Mouse (Mus musculus): ENCODE measurements at regions not wholly inside any gene's neighbourhood (a gene's known extent, or its start where the extent isn't known, plus 50 kb on each side); places are given as distances from the start of the nearest gene placed in this dataset.

DNA sequence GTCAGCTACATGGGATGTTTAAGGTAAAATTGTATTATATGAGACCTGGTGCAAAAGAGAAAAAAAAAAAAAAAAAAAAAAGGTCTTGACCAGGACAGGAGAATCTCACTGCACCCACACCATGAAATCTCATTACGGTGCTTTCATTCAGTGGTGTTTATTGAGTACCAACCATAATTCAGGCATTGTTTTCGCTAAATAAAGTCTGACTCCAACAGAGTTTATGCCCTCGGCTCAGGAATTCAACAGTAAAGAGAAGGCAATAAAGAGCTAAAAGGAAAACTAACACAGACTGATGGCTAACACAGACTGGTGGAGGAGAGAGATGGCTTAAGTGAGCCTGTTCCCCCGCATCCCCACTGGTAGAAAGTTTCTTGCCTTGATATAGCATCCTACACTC, 112.0 kb downstream of the Adamts15 start:
- DNase-seq (ENCODE audit: low spot score) = no peak
- Histone ChIP-seq H3K9me3 (no peaks in the 10 kb centered on the region), H3K4me1 (replicated peaks) (peaks cover 18% of the 10 kb centered on the region), H3K27me3 (ENCODE audit: insufficient read depth, poor library complexity, severe bottlenecking) (no peaks in the 10 kb centered on the region), H3K36me3 (no peaks in the 10 kb centered on the region), H3K27ac (no peak overlapping the region), H3K4me3 (no peak overlapping the region)
- WGBS = 73% methylated on average over 4 of the region's 4 CpGs

DNA sequence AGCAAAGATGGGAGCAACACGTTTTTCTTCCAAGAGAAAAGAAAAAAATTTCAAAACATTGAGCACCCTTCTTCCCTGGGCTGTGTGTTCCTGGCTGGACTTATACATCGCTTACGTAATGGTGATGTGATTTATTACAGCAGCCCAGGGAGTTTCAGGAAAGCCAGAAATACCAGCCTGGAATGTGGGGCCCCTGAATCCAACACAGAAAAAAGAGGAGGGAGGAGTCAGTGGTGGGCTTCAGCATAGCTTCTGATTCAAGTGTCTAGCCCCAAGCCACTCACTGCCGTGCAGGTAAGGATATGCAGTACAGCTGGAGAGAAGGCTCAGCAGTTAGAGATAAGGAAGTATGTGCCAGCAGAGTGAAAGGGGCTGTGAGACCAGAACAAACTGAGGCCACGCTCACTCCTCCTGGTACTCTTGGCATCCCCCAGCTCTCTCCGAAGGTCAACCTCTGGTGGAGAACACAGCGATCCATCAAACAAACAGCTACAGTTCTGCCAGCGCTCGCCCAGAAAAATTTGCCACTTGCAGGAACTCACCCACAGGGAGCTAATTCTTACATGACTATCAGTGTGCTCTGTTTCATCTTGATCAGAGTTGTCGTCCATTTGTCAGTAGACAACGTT, 113.3 kb downstream of the Adamts15 start:
- Histone ChIP-seq H3K27ac (no peak overlapping the region), H3K4me3 (no peak overlapping the region), H3K27me3 (ENCODE audit: insufficient read depth, poor library complexity, severe bottlenecking) (no peaks in the 10 kb centered on the region), H3K36me3 (no peaks in the 10 kb centered on the region), H3K4me1 (replicated peaks) (peaks cover 18% of the 10 kb centered on the region), H3K9me3 (no peaks in the 10 kb centered on the region)
- 79% methylated on average over 11 of the region's 11 CpGs for WGBS
- no peak for DNase-seq (ENCODE audit: low spot score)

DNA sequence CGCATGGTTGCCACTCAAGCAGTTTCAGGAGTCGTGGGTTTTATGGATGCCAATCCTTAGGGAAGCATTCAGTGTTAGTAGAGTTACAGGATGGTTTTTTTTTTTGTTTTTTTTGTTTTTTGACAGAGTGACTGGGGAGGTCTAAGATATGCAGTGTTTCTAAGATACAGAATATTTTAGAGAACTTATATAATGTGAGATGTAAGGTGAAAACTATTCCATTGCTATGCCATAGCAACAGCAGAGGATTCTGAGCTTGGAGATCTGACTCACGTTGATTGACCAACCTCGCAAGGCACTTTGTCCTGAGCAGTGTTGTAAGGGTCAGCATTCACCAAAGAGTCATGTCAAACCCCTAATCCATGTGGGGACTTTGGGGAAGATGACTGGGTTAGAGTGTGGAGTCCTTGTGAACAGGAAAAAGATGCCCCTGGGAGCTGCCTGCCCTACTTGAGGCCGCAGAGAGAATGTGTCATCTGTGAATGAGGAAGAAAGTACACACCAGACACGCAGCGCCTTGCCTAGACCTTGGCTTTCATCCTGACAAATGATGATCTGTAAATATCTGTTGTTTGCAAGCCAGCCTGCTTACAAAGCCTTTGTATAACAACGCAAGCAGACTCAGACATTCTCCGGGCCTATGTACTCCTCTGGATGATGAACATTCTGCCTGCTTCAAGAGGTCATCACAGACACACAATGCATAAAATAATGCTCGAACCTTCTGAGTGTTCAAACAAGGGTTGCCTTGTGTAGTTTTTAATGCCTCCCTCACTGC, 118.3 kb downstream of the Adamts15 start:
- no peaks in the 10 kb centered on the region for H3K9me3 ChIP-seq
- DNase-seq (ENCODE audit: low spot score) = no peak
- no peaks in the 10 kb centered on the region for H3K36me3 ChIP-seq
- H3K4me1 ChIP-seq (replicated peaks) = peaks cover 1% of the 10 kb centered on the region; the same call in 1 of the 2 replicates
- H3K27ac ChIP-seq = no peak overlapping the region
- no peak overlapping the region for H3K4me3 ChIP-seq
- WGBS = 88% methylated on average over 10 of the region's 10 CpGs
- no peaks in the 10 kb centered on the region for H3K27me3 ChIP-seq (ENCODE audit: insufficient read depth, poor library complexity, severe bottlenecking)

DNA sequence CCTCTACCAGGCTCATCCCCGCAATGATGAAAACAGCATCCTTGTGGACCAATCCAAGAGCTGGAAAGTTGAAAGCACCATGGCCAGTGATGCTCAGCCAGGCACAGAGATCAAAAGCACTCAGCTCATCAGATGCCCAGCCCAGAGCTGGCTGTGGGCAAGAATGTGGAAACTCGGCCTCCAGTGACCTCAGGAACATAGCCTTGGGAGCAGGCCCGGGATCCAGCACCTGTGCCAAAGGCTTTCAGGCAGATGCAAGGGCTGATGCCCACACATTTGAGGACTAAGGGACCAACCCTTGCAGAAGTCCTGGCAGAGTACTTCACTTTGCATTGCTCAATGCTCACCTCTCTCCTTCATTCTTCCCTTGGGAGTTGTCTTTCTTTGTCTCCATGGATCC, 119.4 kb downstream of the Adamts15 start:
- Histone ChIP-seq H3K36me3 (no peaks in the 10 kb centered on the region), H3K4me1 (replicated peaks) (no peaks in the 10 kb centered on the region), H3K4me3 (no peak overlapping the region), H3K27me3 (ENCODE audit: insufficient read depth, poor library complexity, severe bottlenecking) (no peaks in the 10 kb centered on the region), H3K27ac (0 out of 2 replicates have a peak overlapping the region, but pooled peaks have one; percentile 8), H3K9me3 (no peaks in the 10 kb centered on the region)
- WGBS = 77% methylated on average over 3 of the region's 3 CpGs
- no peak for DNase-seq (ENCODE audit: low spot score)

DNA sequence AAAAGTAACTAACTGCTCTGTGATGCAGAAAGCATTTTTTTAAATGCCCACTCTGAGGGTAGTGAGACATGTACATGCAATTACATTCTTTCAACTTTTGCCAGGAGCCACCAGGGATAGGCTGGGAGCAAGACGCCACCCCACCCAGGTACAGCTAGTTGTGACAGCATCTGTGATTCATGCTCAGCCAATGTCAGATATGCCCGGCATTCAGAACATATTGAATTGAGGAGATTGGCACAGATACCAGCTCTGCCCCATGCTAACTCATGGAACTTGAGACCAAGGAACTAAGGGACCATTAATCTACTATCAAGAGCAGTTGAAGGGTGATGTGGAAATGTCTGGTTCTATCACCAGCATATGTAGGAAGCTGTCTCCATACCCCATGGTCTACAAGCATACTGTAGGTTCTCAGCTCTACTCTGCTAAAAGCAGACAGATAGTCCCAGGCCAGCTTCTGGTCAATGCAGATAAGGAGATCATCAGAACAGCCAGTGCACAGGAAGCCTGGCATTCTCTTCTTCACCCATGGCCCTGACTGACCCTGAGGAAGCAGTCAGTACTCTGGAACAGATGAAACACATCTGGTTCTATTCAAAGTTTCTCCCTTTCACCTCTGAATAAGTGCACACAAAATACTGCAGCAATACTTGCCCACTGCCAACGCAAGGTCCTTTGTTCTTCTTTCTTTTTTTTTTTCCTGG, 127.4 kb downstream of the Adamts15 start:
- no peak for DNase-seq (ENCODE audit: low spot score)
- WGBS = 87% methylated on average over 3 of the region's 3 CpGs
- Histone ChIP-seq H3K4me1 (replicated peaks) (no peaks in the 10 kb centered on the region), H3K4me3 (no peak overlapping the region), H3K27me3 (ENCODE audit: insufficient read depth, poor library complexity, severe bottlenecking) (no peaks in the 10 kb centered on the region), H3K36me3 (no peaks in the 10 kb centered on the region), H3K9me3 (no peaks in the 10 kb centered on the region), H3K27ac (no peak overlapping the region)

DNA sequence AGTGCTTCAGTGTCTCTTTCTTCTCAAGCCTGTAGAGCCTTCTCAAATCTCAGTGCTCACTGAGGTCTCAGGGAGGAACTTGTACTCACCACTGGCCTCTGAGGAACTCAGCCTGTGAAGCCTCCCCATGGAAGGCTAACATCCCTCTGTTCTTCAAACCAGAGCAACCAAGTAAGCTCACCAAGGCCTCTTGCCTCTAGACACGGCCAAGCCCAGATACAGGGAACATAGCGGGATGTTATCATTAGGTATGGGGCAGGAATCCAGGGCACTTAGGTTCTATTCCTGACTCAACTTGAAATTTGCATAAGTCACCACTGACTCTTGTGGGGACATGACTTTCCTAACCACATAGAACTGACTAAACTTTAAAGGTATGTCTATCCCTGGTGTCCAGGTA, 141.0 kb downstream of the Adamts15 start:
- no peaks in the 10 kb centered on the region for H3K36me3 ChIP-seq
- DNase-seq (ENCODE audit: low spot score) = no peak
- no peak overlapping the region for H3K27ac ChIP-seq
- H3K27me3 ChIP-seq (ENCODE audit: insufficient read depth, poor library complexity, severe bottlenecking) = no peaks in the 10 kb centered on the region
- 96% methylated on average over 2 of the region's 2 CpGs for WGBS
- no peaks in the 10 kb centered on the region for H3K9me3 ChIP-seq
- H3K4me3 ChIP-seq = no peak overlapping the region
- H3K4me1 ChIP-seq (replicated peaks) = peaks cover 3% of the 10 kb centered on the region; the same call in 1 of the 2 replicates

DNA sequence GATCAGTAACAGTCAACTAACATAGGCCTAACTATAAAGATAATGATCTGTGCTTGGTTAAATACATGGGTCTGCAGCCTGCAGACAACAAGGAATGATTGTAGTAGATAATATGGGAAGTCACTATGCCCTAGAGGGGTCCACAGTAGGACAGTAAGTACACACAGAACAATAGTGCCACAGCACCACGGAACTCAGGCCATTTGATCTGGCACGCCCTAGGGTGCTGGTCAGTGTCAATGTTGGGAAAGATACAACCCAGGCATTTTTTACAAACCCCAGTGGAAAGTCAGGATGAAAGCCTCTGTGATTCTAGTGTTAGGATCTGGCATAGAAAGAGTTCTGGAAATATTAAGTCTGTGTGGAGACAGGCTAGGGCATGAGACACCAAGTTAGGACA, 144.4 kb downstream of the Adamts15 start:
- no peak for DNase-seq (ENCODE audit: low spot score)
- Histone ChIP-seq H3K27ac (no peak overlapping the region), H3K36me3 (no peaks in the 10 kb centered on the region), H3K27me3 (ENCODE audit: insufficient read depth, poor library complexity, severe bottlenecking) (no peaks in the 10 kb centered on the region), H3K9me3 (0 out of 2 replicates have a peak, but pooled peaks cover 2% of the 10 kb centered on the region), H3K4me3 (no peak overlapping the region), H3K4me1 (replicated peaks) (peaks cover 7% of the 10 kb centered on the region; the same call in 1 of the 2 replicates)
- WGBS = 87% methylated on average over 2 of the region's 2 CpGs

DNA sequence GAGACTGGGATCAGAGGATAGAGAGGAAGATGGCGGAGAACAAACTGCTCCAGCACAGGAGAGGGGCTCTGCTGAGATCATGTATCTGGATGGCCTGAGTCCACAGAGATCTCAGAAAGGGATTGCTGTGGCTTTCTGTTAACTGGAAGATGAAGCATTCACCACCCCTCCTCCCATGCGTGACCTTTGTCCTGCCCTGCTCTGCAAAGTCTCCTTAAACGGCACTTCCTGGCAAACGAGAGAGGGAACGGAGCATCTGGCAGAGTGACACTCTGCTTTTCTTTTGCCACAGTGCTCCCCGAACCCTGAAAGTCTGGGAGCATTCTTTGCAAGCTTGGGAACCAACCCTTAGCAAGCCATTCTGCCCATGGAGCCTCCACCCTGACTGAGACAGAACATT, 147.1 kb downstream of the Adamts15 start:
- Histone ChIP-seq H3K27ac (peak overlapping the region; percentile 67), H3K4me1 (replicated peaks) (peaks cover 7% of the 10 kb centered on the region; the same call in 1 of the 2 replicates), H3K4me3 (no peak overlapping the region), H3K27me3 (ENCODE audit: insufficient read depth, poor library complexity, severe bottlenecking) (no peaks in the 10 kb centered on the region), H3K36me3 (no peaks in the 10 kb centered on the region), H3K9me3 (0 out of 2 replicates have a peak, but pooled peaks cover 2% of the 10 kb centered on the region)
- 43% methylated on average over 6 of the region's 6 CpGs for WGBS
- DNase-seq (ENCODE audit: low spot score) = peak; percentile 29

DNA sequence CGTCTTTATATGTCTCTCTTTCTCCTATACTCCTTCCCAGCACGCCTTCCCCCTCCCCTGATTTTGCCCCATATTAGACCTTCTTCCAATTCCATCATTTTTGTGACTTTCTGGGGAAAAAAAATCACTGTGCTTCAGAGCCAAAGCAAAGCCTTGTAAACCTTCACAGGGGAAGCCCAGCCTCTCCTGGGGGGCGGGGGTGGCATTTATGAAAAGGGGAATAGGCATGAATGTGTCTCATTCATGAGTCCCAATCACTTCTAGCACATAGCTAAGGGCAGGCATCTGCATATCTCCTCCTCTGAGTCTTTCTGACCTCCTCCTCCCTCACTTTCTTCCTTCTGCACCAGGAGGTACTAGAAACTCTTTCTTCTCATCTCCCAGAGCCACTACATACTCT, 149.8 kb downstream of the Adamts15 start:
- Histone ChIP-seq H3K9me3 (0 out of 2 replicates have a peak, but pooled peaks cover 2% of the 10 kb centered on the region), H3K36me3 (no peaks in the 10 kb centered on the region), H3K4me1 (replicated peaks) (peaks cover 7% of the 10 kb centered on the region; the same call in 1 of the 2 replicates), H3K27me3 (ENCODE audit: insufficient read depth, poor library complexity, severe bottlenecking) (no peaks in the 10 kb centered on the region), H3K27ac (no peak overlapping the region), H3K4me3 (no peak overlapping the region)
- 73% methylated on average over 3 of the region's 3 CpGs for WGBS
- no peak for DNase-seq (ENCODE audit: low spot score)

DNA sequence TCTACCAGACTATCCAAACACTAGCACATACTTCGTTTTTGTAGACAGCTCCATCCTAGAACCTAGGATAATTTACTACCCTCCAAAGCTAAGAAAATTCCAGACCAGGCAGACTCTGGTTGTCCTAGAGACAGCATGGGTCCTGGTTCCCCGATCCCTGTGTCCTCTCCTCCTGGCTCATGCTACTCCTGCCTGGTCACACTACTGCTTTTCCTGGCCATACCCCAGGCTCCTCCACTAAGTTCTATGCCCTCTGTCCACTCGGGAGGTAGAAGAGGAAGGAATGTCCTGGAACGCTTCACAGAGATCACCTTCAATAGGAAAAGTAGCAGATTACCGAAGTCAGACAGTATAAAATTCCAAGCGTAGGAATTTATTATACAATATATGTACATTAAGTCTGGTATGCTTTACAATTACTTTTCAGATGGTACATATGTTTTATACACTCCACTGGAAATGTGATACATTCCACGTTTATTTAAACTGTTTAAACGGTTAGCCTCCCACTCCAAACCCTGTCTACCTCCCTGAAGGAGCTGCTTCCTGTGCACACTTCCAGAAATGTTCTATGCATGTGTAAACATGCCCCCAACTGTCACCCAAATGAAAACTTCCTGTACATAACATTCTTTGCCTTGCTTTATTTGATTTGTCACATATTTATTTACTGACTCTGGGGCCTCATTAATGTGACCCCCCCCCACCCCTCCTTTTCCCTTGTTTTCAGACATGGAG, 151.6 kb downstream of the Adamts15 start:
- 81% methylated on average over 8 of the region's 8 CpGs for WGBS

DNA sequence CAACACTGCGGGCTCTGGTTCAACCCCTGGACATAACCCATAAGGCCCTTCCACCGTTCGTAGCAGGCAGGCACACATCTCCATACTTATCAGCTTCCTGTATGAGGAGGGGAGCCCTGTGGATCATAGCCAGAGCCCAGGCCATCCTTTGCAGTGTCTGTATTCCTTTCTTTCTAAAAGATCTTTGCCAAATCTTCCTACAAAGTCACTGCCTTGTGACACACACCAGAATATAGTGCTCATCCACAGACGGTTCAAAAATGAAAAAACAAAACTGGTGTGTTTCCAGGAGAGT, 152.9 kb downstream of the Adamts15 start:
- 91% methylated on average over 4 of the region's 4 CpGs for WGBS

More for the DNA sequence above, 151.6 kb downstream of the Adamts15 start:
- no peak for DNase-seq (ENCODE audit: low spot score)
- Histone ChIP-seq H3K9me3 (0 out of 2 replicates have a peak, but pooled peaks cover 2% of the 10 kb centered on the region), H3K4me1 (replicated peaks) (peaks cover 5% of the 10 kb centered on the region; the same call in 1 of the 2 replicates), H3K27ac (no peak overlapping the region), H3K27me3 (ENCODE audit: insufficient read depth, poor library complexity, severe bottlenecking) (no peaks in the 10 kb centered on the region), H3K36me3 (no peaks in the 10 kb centered on the region), H3K4me3 (no peak overlapping the region)

DNA sequence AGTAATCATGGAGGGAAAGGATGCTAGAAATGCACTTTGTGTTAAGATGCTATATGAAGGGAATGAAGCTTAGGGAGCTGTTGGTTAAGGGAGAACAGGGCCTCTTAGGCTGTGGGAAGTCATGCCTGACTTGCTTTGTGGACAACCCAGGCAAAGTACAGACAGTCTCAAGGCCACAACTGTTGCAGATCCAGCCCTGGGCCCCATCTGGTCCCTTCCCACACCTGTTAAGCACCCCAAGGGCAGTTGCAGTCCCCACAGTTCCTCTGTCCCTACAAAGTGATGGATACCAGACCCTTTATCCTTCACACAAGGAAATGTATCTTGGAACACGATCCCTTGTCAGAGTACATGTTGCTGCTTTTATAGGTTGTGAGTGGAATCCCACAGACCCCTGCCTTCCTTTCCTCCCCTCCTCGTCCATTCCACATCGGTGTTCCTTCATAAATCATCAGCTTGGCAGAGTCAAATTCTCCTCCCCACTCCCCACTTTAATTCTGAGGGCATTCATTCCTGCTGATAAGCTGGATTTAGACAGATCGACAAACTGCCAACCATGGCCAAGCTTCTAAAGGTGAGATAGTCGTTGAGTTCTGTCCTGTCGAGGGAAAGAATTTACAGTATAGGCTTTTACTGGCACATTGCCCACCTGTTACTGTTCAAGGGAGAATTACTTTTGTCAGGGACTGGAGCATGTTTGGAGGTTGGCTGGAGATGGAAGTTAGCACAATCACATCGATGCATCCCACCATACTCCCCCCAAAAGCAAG, 153.4 kb downstream of the Adamts15 start:
- H3K4me1 ChIP-seq (replicated peaks) = 0 out of 2 replicates have a peak, but pooled peaks cover 5% of the 10 kb centered on the region
- DNase-seq (ENCODE audit: low spot score) = no peak
- H3K36me3 ChIP-seq = no peaks in the 10 kb centered on the region
- WGBS = 90% methylated on average over 7 of the region's 7 CpGs
- H3K4me3 ChIP-seq = no peak overlapping the region
- 0 out of 2 replicates have a peak, but pooled peaks cover 2% of the 10 kb centered on the region for H3K9me3 ChIP-seq
- no peak overlapping the region for H3K27ac ChIP-seq
- no peaks in the 10 kb centered on the region for H3K27me3 ChIP-seq (ENCODE audit: insufficient read depth, poor library complexity, severe bottlenecking)

More for the DNA sequence above, 152.9 kb downstream of the Adamts15 start:
- no peak overlapping the region for H3K4me3 ChIP-seq
- no peaks in the 10 kb centered on the region for H3K27me3 ChIP-seq (ENCODE audit: insufficient read depth, poor library complexity, severe bottlenecking)
- 0 out of 2 replicates have a peak, but pooled peaks cover 5% of the 10 kb centered on the region for H3K4me1 ChIP-seq (replicated peaks)
- H3K9me3 ChIP-seq = 0 out of 2 replicates have a peak, but pooled peaks cover 2% of the 10 kb centered on the region
- no peaks in the 10 kb centered on the region for H3K36me3 ChIP-seq
- DNase-seq (ENCODE audit: low spot score) = no peak
- H3K27ac ChIP-seq = no peak overlapping the region
